Mouse (Mus musculus) forebrain, embryonic 11.5 days (tissue): Measurements from ENCODE around the gene Map3k10. TPM values are rescaled to one million over a fixed set of nuclear protein-coding genes. Genes with fewer than 3 reads are reported as not detected.
A peak's percentile ranks its signal among the peaks of the same experiment; 100 is the strongest.

ENCODE experiments used
- ATAC-seq: fragments of 200-750 bp; cut with Nextera tagmentation; replicated peaks from 2 replicates; pipeline ENCODE4 v1.8.0; 2017; ENCODE audit warnings: moderate TSS enrichment; ENCODE audit not compliant: low FRiP score
- DNase-seq: peaks from one replicate; pipeline ENCODE4 v3.0.0-alpha.2; 2017; ENCODE audit warnings: low spot score
- H3K27ac ChIP-seq: fragments of 300-500 bp; sonication (generic); 2 replicates; pipeline ENCODE4 v1.5.1; 2014; ENCODE audit warnings: low read depth, low read length
- H3K27me3 ChIP-seq: fragments of 300-500 bp; sonication (generic); 2 replicates; pipeline ENCODE4 v1.6.1; 2014; ENCODE audit warnings: mild to moderate bottlenecking, low read length, mixed read lengths; ENCODE audit not compliant: control insufficient read depth, insufficient read depth
- H3K36me3 ChIP-seq: fragments of 300-500 bp; sonication (generic); 2 replicates; pipeline ENCODE4 v1.6.1; 2014; ENCODE audit warnings: mild to moderate bottlenecking, low read length, moderate library complexity, mixed read lengths; ENCODE audit not compliant: control insufficient read depth, insufficient read depth
- H3K4me1 ChIP-seq: fragments of 300-500 bp; sonication (generic); replicated peaks from 2 replicates; pipeline ENCODE4 v1.6.1; 2014; ENCODE audit warnings: low read length, mixed read lengths; ENCODE audit not compliant: control insufficient read depth, insufficient read depth
- H3K4me2 ChIP-seq: fragments of 300-500 bp; sonication (generic); 2 replicates; pipeline ENCODE4 v1.6.1; 2014; ENCODE audit warnings: low read depth, mild to moderate bottlenecking, low read length, moderate library complexity, mixed read lengths; ENCODE audit not compliant: severe bottlenecking
- H3K4me3 ChIP-seq: fragments of 300-500 bp; sonication (generic); 2 replicates; pipeline ENCODE4 v1.5.1; 2014; ENCODE audit warnings: low read depth, low read length
- H3K9ac ChIP-seq: fragments of 300-500 bp; sonication (generic); 2 replicates; pipeline ENCODE4 v1.6.1; 2014; ENCODE audit warnings: low read length
- H3K9me3 ChIP-seq: fragments of 300-500 bp; sonication (generic); 2 replicates; pipeline ENCODE4 v1.6.1; 2016; ENCODE audit warnings: low read length, mixed read lengths; ENCODE audit not compliant: control insufficient read depth
- whole genome bisulfite sequencing: fragments of 180-500 bp; shearing (Covaris S2); extraction: QIAGEN DNeasy Blood & Tissue Kit; methylation state at CpG from one replicate; pipeline ENCODE4 v1.1.7; 2014; 5-methylcytosine and 5-hydroxymethylcytosine counted together
- polyA plus RNA-seq: library from polyadenylated mRNA; unstranded; fragments of >200 nt; fragmentation: Nextera tagmentation; extraction: Ambion mirVana; gene quantifications from 2 replicates; pipeline ENCODE4 v1.2.1, GENCODE M21; 2014

Gene Map3k10
- polyA plus RNA-seq, 1 experiment from 2014 or later, result 10.3 TPM

DNA sequence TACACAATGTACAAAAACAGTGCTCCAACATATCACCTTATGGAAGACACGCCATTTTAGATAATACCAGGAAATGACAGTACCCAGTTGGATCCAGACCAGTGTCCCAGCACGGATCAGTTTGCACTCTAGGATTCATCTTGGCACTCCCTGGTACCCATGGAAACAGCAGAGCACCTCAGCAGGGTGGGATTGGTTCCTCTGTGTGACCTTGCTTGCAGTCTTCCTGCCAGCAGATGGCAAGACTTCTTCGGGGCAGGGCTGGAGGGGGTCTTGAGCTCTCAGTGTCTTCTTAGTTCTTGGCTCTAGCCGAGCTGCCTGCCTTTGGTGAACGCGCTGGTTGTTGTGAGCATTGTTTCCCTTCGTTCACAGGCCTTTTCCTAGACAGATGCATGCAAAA is 46.7 kb downstream of the Map3k10 start:
- no peaks in the 10 kb centered on the region for H3K4me1 ChIP-seq
- no peak overlapping the region for H3K9ac ChIP-seq
- H3K27ac ChIP-seq, result no peak overlapping the region
- no peak for DNase-seq
- no peak for ATAC-seq
- H3K27me3 ChIP-seq, result no peaks in the 10 kb centered on the region
- peaks cover 2% of the 10 kb centered on the region for H3K36me3 ChIP-seq
- no peak overlapping the region for H3K4me3 ChIP-seq
- WGBS, result 90% methylated on average over 7 of the region's 7 CpGs
- no peak overlapping the region for H3K4me2 ChIP-seq
- no peaks in the 10 kb centered on the region for H3K9me3 ChIP-seq

DNA sequence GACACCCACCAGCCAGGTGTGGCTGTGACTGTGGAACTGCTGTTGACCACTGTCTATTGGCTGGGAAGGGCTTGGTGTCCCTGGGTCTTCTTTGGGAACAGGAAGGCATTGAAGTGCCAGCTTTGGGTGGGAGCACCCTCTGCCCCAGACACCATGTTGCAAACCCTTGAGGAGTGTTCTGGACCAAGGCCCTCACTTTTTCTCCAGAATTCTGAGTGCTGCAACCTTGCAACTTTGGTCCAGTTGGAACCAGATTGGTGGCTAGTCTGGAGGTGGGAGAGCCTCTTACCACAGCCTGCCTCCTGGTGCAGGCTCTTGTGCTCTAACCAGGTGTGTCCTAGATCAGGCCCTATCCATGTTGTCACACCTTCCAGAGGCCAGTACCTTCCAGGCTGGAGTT is 49.4 kb downstream of the Map3k10 start:
- Histone ChIP-seq H3K4me2 (no peak overlapping the region), H3K36me3 (peaks cover 2% of the 10 kb centered on the region), H3K9me3 (no peaks in the 10 kb centered on the region), H3K9ac (no peak overlapping the region), H3K4me1 (no peaks in the 10 kb centered on the region), H3K4me3 (no peak overlapping the region), H3K27ac (no peak overlapping the region), H3K27me3 (no peaks in the 10 kb centered on the region)
- DNase-seq (no peak), ATAC-seq (no peak)

DNA sequence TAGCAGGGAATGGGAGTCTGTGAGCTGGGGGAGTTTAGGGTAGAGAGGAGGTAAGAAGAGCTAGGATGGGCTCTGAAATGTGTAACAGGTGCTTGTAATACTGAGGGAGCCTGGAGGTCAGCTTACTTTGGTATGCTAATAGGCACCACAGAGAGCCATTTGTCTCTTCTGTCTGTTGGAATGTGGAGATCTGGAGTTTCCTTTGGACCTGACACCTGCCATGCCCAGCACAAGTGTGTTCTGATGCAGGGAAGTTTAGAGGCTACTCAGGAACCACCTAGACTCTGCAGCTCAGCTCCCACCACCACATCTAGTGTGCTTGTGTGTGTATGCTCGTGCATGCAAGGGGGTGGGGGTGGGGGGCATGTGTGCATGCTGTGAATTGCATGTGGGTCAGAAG is 52.2 kb downstream of the Map3k10 start:
- no peak for ATAC-seq
- Histone ChIP-seq H3K9ac (no peak overlapping the region), H3K27me3 (no peaks in the 10 kb centered on the region), H3K9me3 (no peaks in the 10 kb centered on the region), H3K4me1 (no peaks in the 10 kb centered on the region), H3K4me2 (no peak overlapping the region), H3K36me3 (peaks cover 4% of the 10 kb centered on the region), H3K27ac (no peak overlapping the region), H3K4me3 (no peak overlapping the region)
- no peak for DNase-seq
- 81% methylated on average over 1 of the region's 1 CpGs for WGBS

DNA sequence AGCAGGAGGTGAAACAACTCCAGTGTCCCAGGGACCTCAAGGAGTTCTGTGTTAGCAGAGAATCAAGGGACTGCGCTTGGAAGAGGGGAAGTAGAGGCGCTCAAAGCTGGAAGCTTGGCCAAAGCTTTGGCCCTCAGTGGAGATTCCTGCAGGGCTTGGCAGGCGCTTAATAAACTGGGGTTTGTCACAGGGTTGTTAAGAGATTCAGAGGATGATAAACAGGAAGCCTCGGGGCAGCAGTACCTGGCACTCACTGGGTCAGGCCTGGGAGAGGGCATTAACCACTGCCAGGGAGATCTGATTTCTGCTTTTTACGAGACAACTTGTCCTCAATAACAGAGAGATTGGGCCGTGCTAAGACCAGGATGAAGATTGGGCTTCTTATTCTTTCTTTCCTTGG is 53.4 kb downstream of the Map3k10 start:
- Histone ChIP-seq H3K27me3 (no peaks in the 10 kb centered on the region), H3K4me1 (no peaks in the 10 kb centered on the region), H3K36me3 (peaks cover 4% of the 10 kb centered on the region), H3K9me3 (no peaks in the 10 kb centered on the region), H3K27ac (no peak overlapping the region), H3K4me3 (no peak overlapping the region), H3K9ac (no peak overlapping the region), H3K4me2 (no peak overlapping the region)
- 86% methylated on average over 6 of the region's 6 CpGs for WGBS
- no peak for DNase-seq
- ATAC-seq, result no peak

DNA sequence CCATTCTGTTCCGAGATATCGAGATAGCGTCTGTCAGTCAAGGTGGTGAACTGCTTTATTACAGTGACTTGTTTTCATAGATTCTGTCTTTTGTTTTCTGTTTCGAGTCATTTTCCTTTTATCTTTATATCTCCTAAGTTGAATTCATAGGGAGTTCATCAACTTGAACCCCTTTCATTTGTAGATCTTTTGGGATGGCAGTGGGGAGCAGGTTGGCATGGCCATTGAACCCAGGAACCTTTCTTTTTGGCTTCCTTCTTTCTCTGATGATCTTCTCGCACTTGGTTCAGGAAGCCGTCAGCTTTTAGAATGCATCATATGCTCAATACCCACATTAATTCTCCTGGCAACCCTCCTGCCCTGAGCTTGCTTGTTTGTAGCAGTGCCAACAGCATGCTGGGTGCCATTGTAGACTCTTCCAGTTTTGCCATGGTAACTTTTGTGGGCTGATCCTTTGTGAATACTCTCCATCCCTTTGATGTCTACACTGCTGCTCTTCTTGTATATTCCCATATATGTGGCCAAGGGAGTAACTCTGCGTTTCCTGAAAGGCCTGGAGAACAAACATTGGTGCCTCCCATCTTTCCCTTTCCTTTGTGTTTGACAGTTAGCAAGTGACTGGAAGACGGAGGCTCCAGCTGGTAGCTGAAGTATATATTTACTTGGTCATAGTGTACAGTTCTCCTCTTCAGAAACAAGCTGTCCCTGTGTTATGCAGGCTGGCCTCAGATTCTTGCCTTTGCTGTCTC is 60.5 kb downstream of the Map3k10 start:
- DNase-seq, result no peak
- WGBS, result 54% methylated on average over 8 of the region's 8 CpGs
- Histone ChIP-seq H3K9ac (no peak overlapping the region), H3K4me1 (peaks cover 2% of the 10 kb centered on the region; the same call in 1 of the 2 replicates), H3K4me3 (no peak overlapping the region), H3K36me3 (no peaks in the 10 kb centered on the region; the same call in 1 of the 2 replicates), H3K9me3 (no peaks in the 10 kb centered on the region), H3K27ac (peak overlapping the region; percentile 55), H3K4me2 (no peak overlapping the region), H3K27me3 (no peaks in the 10 kb centered on the region)
- peak; percentile 83 for ATAC-seq

DNA sequence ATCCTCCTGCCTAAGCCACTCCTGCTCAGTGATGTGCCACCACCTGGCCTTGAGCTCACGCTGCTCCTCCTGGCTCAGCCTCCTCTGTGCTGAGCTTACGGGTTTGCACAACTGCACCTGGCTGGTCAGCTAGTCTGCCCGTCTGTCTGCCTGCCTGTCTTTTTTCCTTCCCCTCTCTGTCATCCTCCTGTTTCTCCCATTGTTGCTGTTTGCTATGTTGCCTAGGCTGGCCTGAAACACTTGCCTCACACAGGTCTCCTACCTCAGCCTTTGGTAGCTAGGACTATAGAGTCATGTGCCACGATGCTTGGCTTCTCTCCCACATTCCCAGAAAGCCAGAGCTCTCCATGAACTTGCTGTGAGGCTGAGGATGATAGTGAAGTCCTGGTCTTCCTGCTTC is 61.5 kb downstream of the Map3k10 start:
- H3K27ac ChIP-seq, result no peak overlapping the region

DNA sequence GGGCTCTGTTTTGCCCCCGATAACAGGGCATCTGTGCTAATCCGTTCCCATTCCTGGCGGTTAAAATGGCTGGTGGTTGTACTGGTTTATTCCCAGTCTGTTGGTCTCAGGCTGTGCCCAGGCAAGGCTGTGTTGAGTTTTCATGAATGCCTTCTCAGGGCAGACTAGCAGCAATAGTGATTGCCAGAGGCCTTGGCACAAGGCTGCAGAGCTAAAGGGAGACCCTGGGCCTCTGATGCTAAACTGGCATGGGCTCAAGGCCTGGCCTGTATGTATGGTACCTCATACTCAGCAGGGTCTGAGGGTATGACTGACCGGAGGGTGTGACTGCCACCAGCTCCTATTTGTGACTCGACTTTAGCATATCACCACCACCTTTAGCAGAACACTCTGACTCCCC is 63.5 kb downstream of the Map3k10 start:
- peaks cover 2% of the 10 kb centered on the region; the same call in 1 of the 2 replicates for H3K4me1 ChIP-seq
- no peaks in the 10 kb centered on the region; the same call in 1 of the 2 replicates for H3K36me3 ChIP-seq
- no peak for ATAC-seq
- no peaks in the 10 kb centered on the region for H3K9me3 ChIP-seq
- no peak for DNase-seq
- 93% methylated on average over 5 of the region's 5 CpGs for WGBS
- H3K4me2 ChIP-seq, result no peak overlapping the region
- H3K4me3 ChIP-seq, result no peak overlapping the region
- H3K27ac ChIP-seq, result no peak overlapping the region
- no peak overlapping the region for H3K9ac ChIP-seq
- no peaks in the 10 kb centered on the region for H3K27me3 ChIP-seq

More for the DNA sequence above, 61.5 kb downstream of the Map3k10 start:
- no peaks in the 10 kb centered on the region for H3K9me3 ChIP-seq
- H3K9ac ChIP-seq, result no peak overlapping the region
- H3K4me1 ChIP-seq, result peaks cover 2% of the 10 kb centered on the region; the same call in 1 of the 2 replicates
- H3K27me3 ChIP-seq, result no peaks in the 10 kb centered on the region
- ATAC-seq, result no peak
- WGBS, result 78% methylated on average over 4 of the region's 4 CpGs
- no peak for DNase-seq
- no peak overlapping the region for H3K4me2 ChIP-seq
- H3K4me3 ChIP-seq, result no peak overlapping the region
- no peaks in the 10 kb centered on the region; the same call in 1 of the 2 replicates for H3K36me3 ChIP-seq

DNA sequence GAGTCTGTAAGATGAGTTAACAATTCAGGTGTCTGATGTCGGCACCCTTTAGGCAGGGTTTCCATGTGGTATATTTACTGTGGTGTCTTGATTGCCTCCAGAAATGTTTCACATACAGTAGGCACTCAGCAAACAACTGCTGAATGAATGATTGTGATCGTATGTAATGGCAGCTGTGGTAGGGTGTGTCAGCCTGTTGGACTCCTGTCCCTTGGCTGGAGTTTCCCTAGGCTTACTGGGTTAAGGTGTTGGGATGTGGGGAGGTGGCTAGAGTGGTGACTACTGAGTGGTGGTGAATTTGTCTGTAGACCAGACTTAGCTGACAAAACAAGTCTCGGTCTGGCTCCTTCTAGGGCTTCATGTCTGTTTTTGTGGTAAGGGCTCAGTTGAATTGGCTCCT is 64.0 kb downstream of the Map3k10 start:
- DNase-seq, result no peak
- H3K27ac ChIP-seq, result no peak overlapping the region
- H3K36me3 ChIP-seq, result no peaks in the 10 kb centered on the region; the same call in 1 of the 2 replicates
- H3K4me2 ChIP-seq, result no peak overlapping the region
- H3K27me3 ChIP-seq, result no peaks in the 10 kb centered on the region
- ATAC-seq, result no peak
- peaks cover 2% of the 10 kb centered on the region; the same call in 1 of the 2 replicates for H3K4me1 ChIP-seq
- H3K9ac ChIP-seq, result no peak overlapping the region
- 93% methylated on average over 3 of the region's 3 CpGs for WGBS
- no peak overlapping the region for H3K4me3 ChIP-seq
- no peaks in the 10 kb centered on the region for H3K9me3 ChIP-seq

DNA sequence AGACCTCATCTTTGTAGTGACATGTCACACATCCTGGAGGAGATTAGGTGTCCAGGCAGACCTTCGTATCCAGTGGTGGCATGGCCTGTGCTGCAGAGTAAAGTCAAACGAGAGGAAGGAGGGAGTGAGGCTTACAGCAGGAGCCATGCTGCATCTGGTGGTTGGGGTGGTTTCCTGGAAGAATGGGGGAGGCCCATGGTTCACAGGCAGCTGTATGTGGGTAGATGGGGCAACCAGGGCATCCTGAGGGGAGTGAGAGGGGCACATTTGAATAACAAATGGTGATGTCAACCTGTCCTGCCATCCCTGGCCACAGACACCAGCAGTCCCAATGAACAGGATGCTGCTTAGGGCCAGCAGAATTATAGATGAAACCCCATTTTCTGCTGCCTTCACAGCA is 64.7 kb downstream of the Map3k10 start:
- no peak for ATAC-seq
- no peaks in the 10 kb centered on the region; the same call in 1 of the 2 replicates for H3K36me3 ChIP-seq
- no peak overlapping the region for H3K4me3 ChIP-seq
- no peak overlapping the region for H3K4me2 ChIP-seq
- no peak overlapping the region for H3K9ac ChIP-seq
- H3K27ac ChIP-seq, result no peak overlapping the region
- WGBS, result 97% methylated on average over 2 of the region's 2 CpGs
- H3K27me3 ChIP-seq, result no peaks in the 10 kb centered on the region
- no peaks in the 10 kb centered on the region for H3K9me3 ChIP-seq
- peaks cover 2% of the 10 kb centered on the region; the same call in 1 of the 2 replicates for H3K4me1 ChIP-seq
- no peak for DNase-seq
